10 mouse cellular contexts compared by ENCODE assay signal in the genomic region with DNA sequence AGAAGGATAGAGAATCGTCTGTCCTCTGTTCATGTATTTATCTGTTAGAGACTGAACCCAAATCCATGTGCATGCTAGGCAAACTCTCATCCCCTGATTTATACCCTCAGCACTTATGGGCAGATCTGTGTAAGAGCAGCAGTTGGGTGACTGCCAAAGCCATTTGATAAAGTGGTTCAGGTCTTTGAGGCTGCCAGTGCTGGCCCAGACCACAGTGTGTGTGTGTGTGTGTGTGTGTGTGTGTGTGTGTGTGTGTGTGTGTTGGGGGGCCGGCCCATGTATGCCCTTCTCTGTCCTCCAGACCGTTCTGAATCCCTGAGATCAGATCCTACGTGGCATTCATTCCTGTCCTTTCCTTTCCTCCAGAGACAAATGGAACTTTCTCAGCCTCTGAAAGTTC. TPM values are rescaled to one million over a fixed set of nuclear protein-coding genes. Genes with fewer than 3 reads are reported as not detected.
DNase-seq lines count a peak whose midpoint lies in the region; ATAC-seq lines count a peak whose summit lies in the region.
"Had no signal": no experiment of that assay in that cellular context is flagged by ENCODE, and none has a peak within 500 bp of the region (broad histone marks: within the 10 kb centered on the region; RNA-seq: fewer than 3 reads in every experiment).

No protein-coding gene starts in this region.

- H3K4me3 ChIP-seq in embryonic facial prominence, embryonic 14.5 days (ENCODE audit: low read depth, low read length): no peak overlapping the region
- H3K4me3 ChIP-seq: lung, embryonic 15.5 days had no signal

- ATAC-seq in embryonic facial prominence, embryonic 14.5 days (ENCODE audit: low read depth): no peak
- ATAC-seq in monocyte, adult 5-6 weeks (replicated peaks; ENCODE audit: insufficient number of reproducible peaks, low FRiP score, low TSS enrichment, poor library complexity, severe bottlenecking): no peak
- ATAC-seq: forebrain, embryonic 16.5 days had no signal

- H3K9ac ChIP-seq in embryonic facial prominence, embryonic 14.5 days (ENCODE audit: low read depth, low read length): no peak overlapping the region
- H3K9ac ChIP-seq: lung, embryonic 15.5 days had no signal

- WGBS in embryonic facial prominence, embryonic 14.5 days: 82% methylated on average over 4 of the region's 4 CpGs

- peaks cover 27% of the 10 kb centered on the region for H3K4me1 ChIP-seq in embryonic facial prominence, embryonic 14.5 days (ENCODE audit: control insufficient read depth, insufficient read depth, low read length)

- H3K4me2 ChIP-seq in embryonic facial prominence, embryonic 14.5 days (ENCODE audit: low read depth, low read length): no peak overlapping the region; the same call in 1 of the 2 replicates
- H3K4me2 ChIP-seq: lung, embryonic 15.5 days had no signal

- no peaks in the 10 kb centered on the region for H3K27me3 ChIP-seq in embryonic facial prominence, embryonic 14.5 days (replicated peaks; ENCODE audit: control insufficient read depth, insufficient read depth, low read length)
- H3K27me3 ChIP-seq: lung, embryonic 15.5 days had no signal

- DNase-seq in kidney, adult 9 months: peak; percentile 41
- DNase-seq in kidney, adult 11 months: no peak
- DNase-seq in MN1 (ENCODE audit: low spot score): peak; percentile 84
- DNase-seq in embryonic facial prominence, embryonic 14.5 days (ENCODE audit: low spot score): peak; percentile 58
- DNase-seq in kidney, postnatal 10 days: peak; percentile 63
- DNase-seq in ovary, adult 18-20 months (ENCODE audit: low spot score): no peak

- no peak overlapping the region for H3K27ac ChIP-seq in embryonic facial prominence, embryonic 14.5 days (replicated peaks; ENCODE audit: low read depth, low read length)
- H3K27ac ChIP-seq: lung, embryonic 15.5 days had no signal

- H3K36me3 ChIP-seq in embryonic facial prominence, embryonic 14.5 days (ENCODE audit: control insufficient read depth, insufficient read depth, low read length): peaks cover 34% of the 10 kb centered on the region

- H3K9me3 ChIP-seq in embryonic facial prominence, embryonic 14.5 days (ENCODE audit: control insufficient read depth, low read length): no peaks in the 10 kb centered on the region
- H3K9me3 ChIP-seq: G1E; lung, embryonic 15.5 days had no signal

RNA-seq across cellular contexts. Expression of a gene that starts 3.1 kb away (rescaled TPM):
- 10.5 and 10.8 TPM in 2 replicates for polyA plus RNA-seq in embryonic facial prominence, embryonic 14.5 days (2014; fragmentation: Nextera tagmentation; extraction: Ambion mirVana)
- 12.9 to 26.3 TPM (median 16.2 TPM) in 3 replicates for total RNA-seq in monocyte, adult 5-6 weeks (2017)

RNA-seq across cellular contexts. Expression of a gene that starts 29.0 kb away (rescaled TPM):
- polyA plus RNA-seq in embryonic facial prominence, embryonic 14.5 days (2014; fragmentation: Nextera tagmentation; extraction: Ambion mirVana): 305 TPM in 2 replicates
- total RNA-seq in monocyte, adult 5-6 weeks (2017): 26.5 to 98.4 TPM (median 53.0 TPM) in 3 replicates

RNA-seq across cellular contexts. Expression of a gene that starts 29.3 kb away (rescaled TPM):
- 8.5 and 12.2 TPM in 2 replicates for polyA plus RNA-seq in embryonic facial prominence, embryonic 14.5 days (2014; fragmentation: Nextera tagmentation; extraction: Ambion mirVana)
- total RNA-seq in monocyte, adult 5-6 weeks (2017): not detected in 3 replicates

RNA-seq across cellular contexts. Expression of a gene that starts 36.8 kb away (rescaled TPM):
- polyA plus RNA-seq in embryonic facial prominence, embryonic 14.5 days (2014; fragmentation: Nextera tagmentation; extraction: Ambion mirVana): 197 and 220 TPM in 2 replicates
- total RNA-seq in monocyte, adult 5-6 weeks (2017): 102 to 117 TPM (median 113 TPM) in 3 replicates

RNA-seq across cellular contexts. Expression of a gene that starts 49.1 kb away (rescaled TPM):
- 42.6 and 43.6 TPM in 2 replicates for polyA plus RNA-seq in embryonic facial prominence, embryonic 14.5 days (2014; fragmentation: Nextera tagmentation; extraction: Ambion mirVana)
- 8.1 to 17.1 TPM (median 13.3 TPM) in 3 replicates for total RNA-seq in monocyte, adult 5-6 weeks (2017)

Comparison
In these comparisons a context has a peak if more than half of its experiments do, and no peak if none do; other contexts are left out.
1. DNase-seq: peak in kidney, adult 9 months (single experiment), MN1 (single experiment), embryonic facial prominence, embryonic 14.5 days (single experiment) and kidney, postnatal 10 days (single experiment); none in kidney, adult 11 months (single experiment) and ovary, adult 18-20 months (single experiment).